Mouse (Mus musculus): ENCODE results near the gene Prm1.
"Not testable (repeated sequence)": the region's sequence is repeated elsewhere in the genome, so short reads cannot be mapped to it uniquely, and the experiment has no call there.

Gene Prm1

GRCm38 (mm10) chr16:10805789-10806527 is at the start of gene Prm1:
Gene Prm1, minus strand, starts transcription at chr16:10805839.
- no peak for DNase-seq

DNA sequence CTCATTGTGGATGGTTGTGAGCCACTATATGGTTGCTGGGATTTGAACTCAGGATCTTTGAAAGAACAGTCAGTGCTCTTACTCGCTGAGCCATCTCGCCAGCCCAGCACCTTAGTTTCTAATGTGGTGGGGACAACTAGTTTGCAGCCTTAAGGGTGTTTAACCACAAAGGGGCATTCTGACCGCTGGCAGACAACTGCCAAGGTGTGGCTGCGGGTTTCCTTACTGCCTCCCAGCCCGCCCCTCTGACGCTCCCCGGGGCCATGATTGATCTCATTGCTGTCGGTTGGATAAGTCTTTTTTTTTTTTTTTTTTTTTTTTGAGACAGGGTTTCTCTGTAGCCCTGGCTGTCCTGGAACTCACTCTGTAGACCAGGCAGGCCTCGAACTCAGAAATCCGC is 46.6 kb upstream of the Prm1 start:
- DNase-seq = not testable (repeated sequence)

- no peak for DNase-seq
Observed at GRCm38 (mm10) chr16:10850905-10851304, 45.3 kb upstream of the Prm1 start.

DNA sequence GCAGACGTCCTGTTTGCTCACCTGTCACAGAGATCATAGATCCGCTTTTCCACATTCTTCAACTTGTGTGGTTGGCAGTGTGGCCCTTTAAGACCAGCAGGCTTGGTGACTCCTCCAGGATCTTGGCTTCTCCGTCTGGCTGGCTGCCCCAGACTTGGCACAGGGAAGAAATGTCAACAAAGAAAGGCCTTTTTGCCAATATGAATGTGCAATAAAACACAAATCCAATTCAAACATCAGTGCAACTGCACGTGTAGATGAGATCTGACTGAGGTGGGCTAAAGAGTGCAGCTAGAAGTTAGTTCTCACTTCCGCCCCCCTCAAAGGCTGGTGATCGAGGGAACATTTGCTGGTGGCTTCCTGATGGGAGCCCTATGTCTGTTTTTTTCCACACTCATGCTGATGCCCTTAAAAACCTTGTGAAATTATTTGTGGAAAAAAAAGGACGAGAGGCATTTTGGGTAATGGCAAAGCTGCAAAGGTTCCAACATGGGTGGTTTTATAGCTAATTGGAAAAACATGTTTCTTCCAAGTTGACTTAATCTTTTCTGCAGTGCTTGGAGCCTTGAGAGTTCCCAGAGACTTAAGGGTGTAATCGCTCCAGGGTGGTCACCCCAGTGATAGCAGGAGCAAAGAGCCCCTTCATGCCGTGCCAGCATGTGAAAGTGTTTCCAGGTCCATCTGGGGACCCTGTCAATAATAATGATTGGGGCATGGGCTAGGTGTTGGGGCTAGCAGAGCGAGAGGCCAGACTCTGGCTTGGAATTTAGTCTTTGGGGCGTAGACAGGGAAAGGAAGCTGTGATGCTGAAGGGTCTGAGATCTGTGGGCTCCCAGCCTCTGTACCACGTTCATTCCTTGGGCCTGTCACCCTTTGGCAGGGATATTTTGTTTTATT is 44.6 kb upstream of the Prm1 start:
- peak; percentile 87 to 90 for DNase-seq

- peak; percentile 63 to 78 for DNase-seq
Observed at GRCm38 (mm10) chr16:10846503-10846902, 40.9 kb upstream of the Prm1 start.

DNA sequence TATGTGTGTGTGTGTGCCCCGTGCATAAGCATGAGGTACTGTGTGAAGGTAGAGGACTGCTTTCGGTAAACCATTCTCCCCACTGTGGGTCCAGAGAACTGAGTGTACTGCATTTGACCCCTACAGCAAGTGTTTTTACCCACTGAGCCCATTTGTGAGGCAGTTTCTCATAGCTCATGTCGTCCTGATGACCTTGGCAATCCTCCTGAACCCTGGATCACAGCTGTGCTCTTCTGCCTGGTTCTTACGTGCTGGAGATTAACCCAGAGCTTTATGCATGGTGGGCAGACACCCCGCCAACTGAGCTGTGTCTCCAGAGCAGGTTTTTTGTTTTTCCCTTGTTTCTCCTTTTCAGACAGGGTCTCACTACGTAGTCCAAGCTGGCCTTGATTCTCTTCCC is 40.3 kb upstream of the Prm1 start:
- no peak for DNase-seq

DNA sequence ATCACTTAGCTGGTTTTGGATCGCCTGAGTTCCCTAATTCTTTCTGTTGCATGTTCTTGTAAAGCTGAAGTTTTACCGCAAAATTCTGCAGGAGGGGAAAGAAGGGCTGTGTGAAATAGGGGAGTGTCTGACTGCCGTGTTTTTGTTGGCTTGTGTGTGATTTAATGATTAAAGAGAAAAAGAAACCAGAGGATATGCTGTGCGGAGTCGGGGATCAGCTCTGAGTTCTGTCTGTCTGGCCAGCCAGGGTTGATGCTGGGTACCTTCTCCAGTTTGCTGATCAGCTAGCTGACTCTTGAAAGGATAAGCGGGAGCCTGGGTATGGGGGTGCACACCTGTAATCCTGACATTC is 38.7 kb upstream of the Prm1 start:
- DNase-seq = no peak

GRCm38 (mm10) chr16:10843486-10844318 is 38.1 kb upstream of the Prm1 start:
- DNase-seq = peak; percentile 53 to 57

- DNase-seq = no peak
Observed at GRCm38 (mm10) chr16:10842282-10842855, 36.7 kb upstream of the Prm1 start.

DNA sequence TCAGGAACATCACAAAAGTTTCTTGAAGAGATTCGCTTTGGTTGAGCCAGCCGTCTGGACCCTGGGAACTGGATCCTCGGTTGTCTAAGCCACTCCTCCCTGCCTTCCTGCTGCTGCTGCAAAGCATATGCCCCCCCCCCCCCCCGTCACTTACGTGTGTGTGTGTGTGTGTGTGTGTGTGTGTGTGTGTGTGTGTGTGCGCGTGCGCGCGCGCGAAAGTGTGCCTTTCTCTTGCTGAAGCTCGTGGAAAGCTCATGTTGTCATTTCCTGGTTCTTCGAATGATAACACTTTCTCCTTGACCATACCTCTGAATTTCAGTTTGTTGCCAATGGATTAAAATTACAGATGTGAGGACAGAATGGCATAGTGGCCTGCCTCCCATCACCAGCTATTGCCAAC is 34.4 kb upstream of the Prm1 start:
- DNase-seq = no peak

- DNase-seq = peak; percentile 32 to 59
Observed at GRCm38 (mm10) chr16:10838487-10839245, 33.0 kb upstream of the Prm1 start.

GRCm38 (mm10) chr16:10837903-10838302 is 32.3 kb upstream of the Prm1 start:
- no peak for DNase-seq

DNA sequence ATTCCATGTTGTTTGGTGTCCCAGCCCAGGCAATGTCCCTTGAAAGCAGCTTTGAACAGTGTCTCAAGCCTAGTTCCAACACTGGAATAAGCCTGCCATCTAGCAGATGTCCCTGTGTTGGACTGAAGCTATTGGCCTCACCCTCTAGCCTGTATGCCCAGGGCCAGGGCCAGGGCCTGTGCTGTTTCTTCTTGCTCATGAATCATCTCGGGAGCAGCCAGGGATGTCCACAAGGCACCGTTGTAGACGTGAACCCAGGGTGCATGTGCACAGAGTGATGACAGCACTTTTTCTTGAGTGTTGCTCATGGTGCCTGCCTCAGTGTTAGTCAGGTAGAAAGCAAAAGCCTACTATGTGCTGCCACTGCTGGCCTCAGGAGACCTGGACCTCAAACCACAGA is 31.6 kb upstream of the Prm1 start:
- no peak for DNase-seq

- DNase-seq = no peak
Observed at GRCm38 (mm10) chr16:10836388-10836787, 30.7 kb upstream of the Prm1 start.

- peak; percentile 87 for DNase-seq
Observed at GRCm38 (mm10) chr16:10834911-10835587, 29.4 kb upstream of the Prm1 start, which contains the start of gene Rmi2. Gene Rmi2, plus strand, starts transcription at chr16:10835059.

DNA sequence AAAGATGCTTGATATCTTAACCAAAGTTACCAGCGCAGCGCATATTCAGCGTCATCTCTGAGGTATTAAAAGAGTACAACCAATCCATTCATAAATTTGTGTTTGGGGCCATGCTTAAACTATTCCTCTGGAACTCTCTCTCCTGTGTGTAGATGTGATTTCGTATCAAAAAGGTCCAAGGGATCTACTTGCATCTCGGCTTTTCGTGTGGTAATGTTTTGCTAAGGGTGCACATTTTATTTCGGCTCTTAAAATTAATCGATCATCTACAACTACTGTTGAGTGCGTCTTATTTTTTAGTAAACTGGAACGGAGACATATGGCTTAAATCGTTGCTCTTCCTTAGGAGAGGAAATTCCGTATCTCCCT is 28.9 kb upstream of the Prm1 start:
- no peak for DNase-seq

- no peak for DNase-seq
Observed at GRCm38 (mm10) chr16:10828461-10828805, 22.8 kb upstream of the Prm1 start.

DNA sequence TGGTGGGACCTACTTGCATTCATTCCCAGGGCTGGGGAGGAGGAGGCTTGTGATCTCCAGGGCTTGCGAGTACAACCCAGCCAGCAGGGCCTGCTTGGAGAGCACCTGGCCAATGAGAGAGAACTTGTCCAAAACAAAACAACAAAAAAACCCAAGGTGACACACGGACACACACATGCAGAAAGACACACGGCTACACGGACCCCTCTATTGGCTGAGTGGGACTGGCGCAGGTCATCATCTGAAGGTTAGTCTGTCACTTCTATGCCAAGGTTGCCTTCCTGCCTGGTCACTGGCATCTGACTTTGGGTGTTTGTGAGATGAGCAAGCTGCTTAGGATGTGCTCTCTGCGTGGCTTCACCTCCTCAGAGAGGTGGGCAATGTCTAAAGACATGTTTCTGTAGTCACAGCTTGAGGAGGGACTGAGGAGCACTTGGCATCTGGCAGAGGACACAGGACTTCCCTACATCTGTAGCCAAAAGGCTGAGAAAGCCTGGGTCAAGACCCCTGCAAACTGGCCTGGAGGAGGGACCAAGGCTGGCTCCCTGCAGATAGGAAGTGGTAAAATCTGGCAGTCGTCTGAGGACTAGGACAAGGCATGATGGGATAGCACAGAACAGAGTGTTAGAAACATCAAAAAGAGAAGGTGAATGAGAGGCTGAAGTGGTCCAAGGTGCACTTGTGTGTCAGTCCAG is 22.3 kb upstream of the Prm1 start:
- no peak for DNase-seq

DNA sequence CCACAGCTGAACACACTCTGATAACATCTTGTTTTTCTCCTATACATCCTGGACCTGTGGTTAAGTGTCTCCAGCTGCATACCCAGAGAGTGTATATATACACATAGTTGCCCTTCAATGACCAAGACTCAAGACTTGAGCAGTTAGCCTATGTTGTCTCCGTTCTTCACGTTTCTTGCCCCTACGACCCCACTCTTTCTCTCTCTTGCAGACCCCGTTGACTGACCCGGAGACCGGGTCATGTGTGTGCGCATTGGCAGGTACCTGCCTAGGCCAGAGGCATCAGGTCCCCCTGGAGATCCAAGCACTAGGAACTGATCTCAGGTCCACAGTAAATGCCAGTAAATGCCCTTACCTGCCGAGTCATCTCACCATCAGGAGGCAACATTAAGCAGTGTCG is 21.6 kb upstream of the Prm1 start:
- DNase-seq = no peak

DNA sequence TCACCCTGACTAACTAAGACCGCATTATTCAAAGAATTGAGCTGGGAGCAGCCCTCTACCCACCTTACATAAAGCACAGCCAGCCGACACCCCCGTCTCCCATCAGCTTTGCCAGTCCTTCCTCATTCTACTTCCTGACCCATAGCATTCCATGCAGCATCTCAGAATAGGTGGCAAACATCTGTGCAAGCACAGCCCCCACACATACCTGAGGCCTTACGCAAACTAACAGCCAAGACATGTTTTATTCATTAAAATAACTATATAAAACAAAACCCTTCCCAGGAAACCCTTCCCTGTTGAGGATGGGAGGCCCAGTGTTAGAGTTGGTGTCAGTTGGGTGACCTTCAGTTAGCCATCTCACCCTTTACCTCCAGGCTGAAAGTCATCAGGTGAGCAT is 20.2 kb upstream of the Prm1 start:
- no peak for DNase-seq

GRCm38 (mm10) chr16:10824536-10824935 is 18.9 kb upstream of the Prm1 start:
- no peak for DNase-seq

All from lung, adult 18-20 months (tissue).